In the genomic region with DNA sequence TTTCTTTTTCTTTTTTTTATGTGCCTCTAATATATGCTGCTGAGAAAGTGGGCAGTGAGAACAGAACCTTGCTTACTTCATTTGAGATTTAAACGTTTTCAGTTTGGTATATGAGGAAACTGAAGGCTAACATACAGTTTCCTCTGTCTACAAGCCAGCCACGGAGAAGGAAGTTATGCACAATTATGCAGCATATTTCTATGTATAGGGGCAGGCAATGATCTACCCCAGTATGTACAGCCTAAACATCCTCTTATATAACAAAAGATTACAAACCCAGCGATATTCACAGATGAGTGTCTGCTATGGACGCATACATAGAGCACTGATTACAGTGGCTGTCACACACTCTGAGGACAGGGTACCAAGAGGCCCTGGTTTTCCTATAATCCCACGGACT, we compare ENCODE assay signal across 26 mouse cellular contexts. TPM values are rescaled to one million over a fixed set of nuclear protein-coding genes. Genes with fewer than 3 reads are reported as not detected.
DNase-seq lines count a peak whose midpoint lies in the region; ATAC-seq and TF ChIP-seq lines count a peak whose summit lies in the region.
"Had no signal": no experiment of that assay in that cellular context is flagged by ENCODE, and none has a peak within 500 bp of the region (broad histone marks: within the 10 kb centered on the region; RNA-seq: fewer than 3 reads in every experiment).

No protein-coding gene starts in this region.

- no peak overlapping the region for H3K9ac ChIP-seq in lung, embryonic 14.5 days
- H3K9ac ChIP-seq: embryonic facial prominence, embryonic 12.5 days; embryonic facial prominence, embryonic 15.5 days; forebrain, postnatal 0 days; hindbrain, embryonic 14.5 days had no signal

- no peaks in the 10 kb centered on the region for H3K4me1 ChIP-seq in lung, embryonic 14.5 days (ENCODE audit: insufficient read depth)
- H3K4me1 ChIP-seq: embryonic facial prominence, embryonic 15.5 days had no signal

- TF ChIP-seq CTCF in lung, embryonic 14.5 days (IDR thresholded peaks at IDR 0.05; ENCODE audit: low read depth): no peak

- no peaks in the 10 kb centered on the region for H3K9me3 ChIP-seq in lung, embryonic 14.5 days (ENCODE audit: low read depth, low read length)
- H3K9me3 ChIP-seq: embryonic facial prominence, embryonic 12.5 days; embryonic facial prominence, embryonic 15.5 days had no signal

- no peaks in the 10 kb centered on the region for H3K36me3 ChIP-seq in lung, embryonic 14.5 days (ENCODE audit: insufficient read depth)
- H3K36me3 ChIP-seq: embryonic facial prominence, embryonic 12.5 days; embryonic facial prominence, embryonic 15.5 days had no signal

- no peak overlapping the region for H3K4me2 ChIP-seq in lung, embryonic 14.5 days
- H3K4me2 ChIP-seq: embryonic facial prominence, embryonic 12.5 days; embryonic facial prominence, embryonic 15.5 days; heart, embryonic 11.5 days; hindbrain, embryonic 14.5 days had no signal

- ATAC-seq in lung, embryonic 14.5 days (ENCODE audit: insufficient read depth): no peak
- ATAC-seq in hematopoietic stem cell, adult 5-6 weeks (replicated peaks in 1 of 2; ENCODE audit: insufficient read depth in 1 of 2, low FRiP score in 2 of 2, low TSS enrichment in 1 of 2, low read depth in 1 of 2, poor library complexity in 2 of 2, severe bottlenecking in 2 of 2): 0 out of 4 replicates have a peak, but pooled peaks have one; percentile 32
- peak; percentile 70 for ATAC-seq in megakaryocyte progenitor cell, adult 5-6 weeks (replicated peaks; ENCODE audit: poor library complexity)
- no peak for ATAC-seq in activated CD4-positive, CD25-positive, alpha-beta regulatory T cell, adult 4 months
- ATAC-seq: CD4-positive, CD25-positive, alpha-beta regulatory T cell, adult 4 months; forebrain, embryonic 14.5 days; forebrain, postnatal 0 days; hindbrain, postnatal 0 days; inflammation-experienced regulatory T-cells, adult 6 months; intestine, embryonic 16.5 days had no signal

- 52% methylated on average over 5 of the region's 5 CpGs for WGBS in lung, embryonic 14.5 days

- no peak overlapping the region for H3K27ac ChIP-seq in lung, embryonic 14.5 days (ENCODE audit: low read depth)
- H3K27ac ChIP-seq: embryonic facial prominence, embryonic 12.5 days; embryonic facial prominence, embryonic 15.5 days; hindbrain, embryonic 14.5 days; hindbrain, postnatal 0 days had no signal

- DNase-seq in lung, embryonic 14.5 days: peak; percentile 18
- DNase-seq in lung, postnatal 25 days (ENCODE audit: low spot score): no peak
- DNase-seq in heart, postnatal 14 days: no peak
- DNase-seq: adrenal gland, adult 8-10 months; adrenal gland, postnatal 25 days; cerebellum, adult 18-20 months; cerebellum, adult 9-10 months; cerebellum, postnatal 14 days; forebrain, postnatal 0 days; gastrocnemius, postnatal 10 days; gastrocnemius, postnatal 36 days; heart, adult 11 months; heart, postnatal 36 days had no signal

- no peak overlapping the region for H3K4me3 ChIP-seq in lung, embryonic 14.5 days (ENCODE audit: low read depth, low read length)
- H3K4me3 ChIP-seq: embryonic facial prominence, embryonic 12.5 days; embryonic facial prominence, embryonic 15.5 days had no signal

- no peaks in the 10 kb centered on the region for H3K27me3 ChIP-seq in lung, embryonic 14.5 days (ENCODE audit: insufficient read depth, low read length)
- H3K27me3 ChIP-seq: embryonic facial prominence, embryonic 12.5 days; embryonic facial prominence, embryonic 15.5 days had no signal

- intact Hi-C loops in heart, postnatal 14 days (cut with DNase I): no loop called here

RNA-seq across cellular contexts. Expression of a gene that starts 45.9 kb away (rescaled TPM):
- polyA plus RNA-seq in lung, embryonic 14.5 days (2014; fragmentation: Nextera tagmentation; extraction: Ambion mirVana): 53.2 and 55.9 TPM in 2 replicates
- total RNA-seq in hematopoietic stem cell, adult 5-6 weeks (2017): 0.50 and 0.74 TPM in 2 replicates
- total RNA-seq in megakaryocyte progenitor cell, adult 5-6 weeks (2015): 0.56 and 0.67 TPM in 2 replicates
- total RNA-seq in megakaryocyte progenitor cell, adult 5-6 weeks (2017): 0.14 and 0.29 TPM in 2 replicates
- total RNA-seq in heart, postnatal 14 days (2021): 10 to 100 TPM; 12.5 to 13.3 TPM
- polyA plus RNA-seq in activated CD4-positive, CD25-positive, alpha-beta regulatory T cell, adult 4 months (2017; shearing (Covaris generic)): not detected
- total RNA-seq: MEL had no signal
- polyA plus RNA-seq: CD4-positive, CD25-positive, alpha-beta regulatory T cell, adult 4 months; inflammation-experienced regulatory T-cells, adult 6 months had no signal

Comparison
In these comparisons a context has a peak if more than half of its experiments do, and no peak if none do; other contexts are left out.
1. ATAC-seq: peak in hematopoietic stem cell, adult 5-6 weeks (2 of 2) and megakaryocyte progenitor cell, adult 5-6 weeks (single experiment); none in lung, embryonic 14.5 days (single experiment) and activated CD4-positive, CD25-positive, alpha-beta regulatory T cell, adult 4 months (single experiment).